Mouse (Mus musculus): ENCODE measurements around the gene Cln5.

The Cln5 gene

DNA sequence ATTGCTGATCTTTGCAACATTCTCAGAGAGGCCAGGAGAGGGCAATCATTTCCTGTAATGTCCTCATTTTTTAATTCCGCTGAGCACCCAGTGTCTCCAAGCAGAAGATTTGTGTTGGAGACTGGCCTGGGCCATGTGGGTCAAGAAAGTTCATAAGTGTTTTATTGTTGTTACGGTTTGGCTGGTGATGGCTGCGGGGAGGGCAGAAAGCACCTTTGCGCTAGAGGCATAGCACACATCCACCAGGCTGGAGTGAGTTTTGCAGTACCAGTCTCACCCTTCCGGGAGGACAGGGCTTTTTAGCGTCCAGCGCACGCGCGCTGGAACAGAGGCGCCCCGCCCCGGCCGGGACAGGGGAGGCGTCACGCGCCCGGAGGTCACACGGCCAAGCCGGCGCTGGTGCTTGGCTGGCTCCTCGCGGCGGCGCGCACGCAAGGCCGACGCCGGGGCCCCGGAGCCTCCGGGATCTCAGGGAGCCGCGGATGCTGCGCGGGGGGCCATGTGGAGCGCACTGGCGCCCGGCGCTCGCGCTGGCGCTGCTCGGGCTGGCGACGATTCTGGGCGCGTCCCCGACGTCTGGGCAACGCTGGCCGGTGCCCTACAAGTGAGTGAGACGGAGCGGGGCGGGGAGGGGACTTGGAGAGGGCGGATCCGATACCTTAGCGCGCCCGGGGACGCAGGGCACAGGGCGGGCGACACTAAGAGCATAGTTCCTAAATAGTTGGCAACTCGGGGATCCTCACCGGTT lies at the start of gene Cln5:
Gene Cln5 (plus strand): TSS at position 353 of the 748 bp plus-strand sequence.
- peak; percentile 89 for DNase-seq (ENCODE audit: low spot score)

DNA sequence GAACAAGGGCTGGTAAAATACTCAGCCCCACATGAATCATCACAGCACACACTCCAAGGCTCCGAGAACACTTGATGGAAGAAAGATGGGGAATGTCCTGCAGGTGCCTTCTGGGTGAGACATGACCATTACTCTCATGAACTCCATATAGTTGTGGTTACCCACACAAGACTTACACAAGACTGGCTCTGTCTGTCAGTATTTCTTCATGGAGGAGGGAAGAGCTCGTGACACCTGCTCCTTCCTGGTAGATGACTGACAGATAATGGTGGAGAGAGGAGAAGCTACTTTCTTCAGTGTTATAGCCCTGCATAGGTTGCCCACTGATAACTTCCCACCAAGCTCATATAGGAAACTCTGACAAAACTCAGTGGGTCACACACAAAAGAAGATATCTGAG lies 40.8 kb upstream of the Cln5 start:
- no peak for DNase-seq (ENCODE audit: low spot score)

DNA sequence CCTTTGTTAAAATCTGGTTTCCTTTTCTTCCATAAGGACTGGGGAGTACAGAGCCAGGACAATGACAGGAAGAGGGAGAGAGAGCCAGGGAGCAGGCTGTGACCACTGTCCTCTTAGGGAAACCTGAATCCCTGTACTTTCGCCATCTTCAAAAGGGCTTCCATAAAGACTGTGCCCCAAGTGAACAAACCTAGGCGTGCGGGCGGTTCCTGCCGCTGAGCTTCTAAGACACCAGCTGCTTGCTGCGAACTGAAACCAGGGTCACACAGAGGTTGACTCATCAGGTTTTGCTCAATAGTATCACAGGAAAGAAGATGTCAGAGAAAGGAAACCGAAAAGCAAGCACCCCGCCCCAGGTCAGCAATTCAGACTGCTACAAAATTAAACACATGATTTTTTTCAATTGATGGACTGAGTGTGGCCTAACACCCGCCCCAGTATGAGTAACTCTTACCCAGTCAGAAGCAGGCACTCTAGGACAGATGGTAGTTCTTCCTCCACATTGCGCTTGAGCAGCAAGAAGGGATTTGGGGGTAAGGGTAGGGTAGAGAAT lies 36.7 kb upstream of the Cln5 start:
- DNase-seq (ENCODE audit: low spot score) = no peak

DNA sequence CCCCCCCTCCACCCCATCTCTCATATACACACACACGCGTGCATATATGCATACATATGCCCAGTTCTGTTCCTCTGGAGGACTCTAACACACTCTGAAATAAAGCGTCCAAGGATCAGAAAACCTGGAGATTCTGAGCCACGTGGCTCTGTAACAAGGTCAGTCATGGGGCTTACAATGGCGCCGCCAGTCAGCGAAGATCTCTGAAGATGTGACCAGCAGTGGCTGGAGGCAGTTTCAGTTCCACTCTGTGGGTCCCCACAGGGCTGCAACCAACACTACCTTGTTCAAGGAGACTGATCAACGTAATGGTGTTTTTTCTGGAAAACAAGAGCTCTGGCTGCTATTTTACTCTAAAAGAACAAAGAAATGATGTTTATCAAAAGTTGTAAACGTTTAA lies 35.9 kb upstream of the Cln5 start:
- no peak for DNase-seq (ENCODE audit: low spot score)

DNA sequence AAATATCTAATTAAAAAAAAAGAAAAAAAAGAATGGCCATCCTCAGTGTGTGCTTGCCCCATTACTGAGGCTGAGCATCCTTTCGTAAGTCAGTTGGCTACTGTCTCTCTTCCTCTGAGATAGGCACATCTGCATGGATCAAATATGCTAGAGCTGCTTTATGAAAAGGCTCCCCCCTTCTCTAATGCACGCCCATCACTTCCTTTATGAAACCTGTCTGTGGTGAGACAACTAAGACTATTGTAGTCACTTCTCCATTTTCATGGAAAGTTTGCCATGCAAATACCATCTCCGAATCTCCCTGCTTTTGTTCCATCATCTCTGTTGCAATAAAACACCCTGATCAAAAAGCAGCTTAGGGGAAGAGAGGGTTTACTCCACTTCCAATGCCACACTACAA lies 33.0 kb upstream of the Cln5 start:
- no peak for DNase-seq (ENCODE audit: low spot score)

DNA sequence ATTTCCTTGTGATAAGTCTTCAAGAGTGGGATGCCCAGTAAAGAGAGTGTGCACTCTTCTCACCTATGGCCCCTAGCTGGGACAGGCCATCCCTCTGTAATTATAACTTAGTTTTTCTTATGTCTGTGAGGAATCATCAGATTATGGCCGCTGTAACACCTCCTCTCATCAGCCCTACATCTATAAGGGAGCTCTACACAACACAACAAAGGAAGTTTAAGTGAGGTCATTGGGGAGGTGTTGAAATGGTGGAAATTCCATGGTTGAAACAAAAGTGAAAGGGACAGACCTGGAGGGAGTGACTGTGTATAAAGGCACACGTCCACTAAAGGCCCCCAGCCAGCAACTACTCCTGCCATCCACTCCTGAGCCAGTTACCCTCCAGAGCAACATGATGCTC lies 23.3 kb upstream of the Cln5 start, which contains the start of gene Acod1:
Gene Acod1 (plus strand): TSS at position 301 of the 400 bp plus-strand sequence.
- DNase-seq (ENCODE audit: low spot score) = no peak

DNA sequence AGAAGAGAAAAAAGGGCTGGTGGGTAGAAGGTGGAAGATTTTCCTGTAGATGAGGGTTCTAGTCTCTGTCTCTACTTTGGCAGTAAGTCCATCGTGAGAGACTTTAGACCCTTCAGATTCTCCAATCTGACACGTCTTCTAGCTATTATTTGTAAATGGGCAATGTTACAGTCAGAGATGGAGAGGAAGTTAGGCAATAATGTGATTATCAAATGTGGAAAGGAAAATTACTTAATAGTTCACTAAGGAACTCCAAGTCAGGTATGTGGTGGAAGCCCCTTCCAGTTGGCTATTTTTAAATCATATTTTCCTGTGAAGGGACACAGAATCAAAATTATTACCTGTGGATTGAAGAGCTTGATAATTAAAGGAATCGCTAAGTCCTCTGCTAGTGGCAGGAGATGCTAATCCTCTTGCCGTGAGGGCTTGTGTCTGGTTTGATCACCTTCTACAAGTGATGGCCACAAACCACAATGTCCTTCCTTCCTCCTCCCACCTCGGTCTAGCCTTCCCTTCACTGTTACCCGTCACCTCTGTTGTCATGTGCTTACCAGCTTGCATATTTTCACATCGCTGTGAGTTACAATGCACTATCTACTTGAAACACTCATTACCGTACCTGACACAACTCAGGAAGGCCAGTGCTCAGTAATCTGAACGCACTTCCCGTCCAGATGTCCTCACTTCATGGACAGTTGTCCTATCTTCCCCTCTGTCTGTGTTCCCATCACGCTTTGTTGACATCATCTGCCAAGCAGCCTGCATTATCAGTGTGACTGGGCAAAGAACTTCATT lies 21.5 kb upstream of the Cln5 start:
- no peak for DNase-seq (ENCODE audit: low spot score)

DNA sequence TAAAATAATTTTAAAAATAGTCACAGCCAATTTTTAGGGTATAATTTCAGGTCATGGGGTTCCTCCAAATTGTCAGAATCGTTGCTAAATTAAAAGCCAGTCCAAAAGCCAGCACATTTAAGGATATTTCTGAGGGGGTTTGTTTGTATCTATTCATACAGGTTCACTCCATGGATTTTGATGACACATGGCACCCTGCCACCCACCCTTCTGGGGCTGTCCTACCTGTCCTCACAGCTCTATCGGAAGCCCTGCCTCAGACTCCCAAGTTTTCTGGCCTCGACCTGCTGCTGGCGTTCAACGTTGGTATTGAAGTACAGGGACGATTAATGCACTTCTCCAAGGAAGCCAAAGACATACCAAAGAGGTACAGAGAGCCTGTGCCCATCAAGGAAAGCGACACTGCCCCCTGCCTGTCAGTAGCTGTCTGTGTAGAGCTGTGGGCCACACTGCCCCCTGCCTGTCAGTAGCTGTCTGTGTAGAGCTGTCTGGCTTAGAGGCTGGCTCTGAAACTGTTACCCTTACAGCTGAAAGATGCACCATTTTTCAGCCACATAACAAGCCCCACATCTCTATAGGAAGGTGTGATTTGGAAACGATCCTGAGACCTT lies 18.8 kb upstream of the Cln5 start:
- DNase-seq (ENCODE audit: low spot score) = peak; percentile 74

DNA sequence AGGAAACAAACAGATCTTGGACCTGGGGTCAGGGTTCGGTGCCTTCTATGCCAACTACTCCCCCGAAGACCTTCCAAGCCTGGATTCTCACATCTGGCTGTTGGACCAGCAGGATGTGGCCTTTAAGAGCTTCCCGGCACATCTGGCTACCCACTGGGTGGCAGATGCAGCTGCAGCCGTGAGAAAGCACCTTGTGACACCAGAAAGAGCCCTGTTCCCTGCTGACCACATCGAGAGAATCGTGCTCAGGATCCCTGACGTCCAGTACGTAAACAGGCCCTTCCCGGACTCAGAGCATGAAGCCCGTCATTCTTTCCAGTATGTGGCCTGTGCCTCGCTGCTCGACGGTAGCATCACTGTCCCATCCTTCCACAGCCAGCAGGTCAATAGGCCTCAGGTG lies 15.3 kb upstream of the Cln5 start:
- no peak for DNase-seq (ENCODE audit: low spot score)

DNA sequence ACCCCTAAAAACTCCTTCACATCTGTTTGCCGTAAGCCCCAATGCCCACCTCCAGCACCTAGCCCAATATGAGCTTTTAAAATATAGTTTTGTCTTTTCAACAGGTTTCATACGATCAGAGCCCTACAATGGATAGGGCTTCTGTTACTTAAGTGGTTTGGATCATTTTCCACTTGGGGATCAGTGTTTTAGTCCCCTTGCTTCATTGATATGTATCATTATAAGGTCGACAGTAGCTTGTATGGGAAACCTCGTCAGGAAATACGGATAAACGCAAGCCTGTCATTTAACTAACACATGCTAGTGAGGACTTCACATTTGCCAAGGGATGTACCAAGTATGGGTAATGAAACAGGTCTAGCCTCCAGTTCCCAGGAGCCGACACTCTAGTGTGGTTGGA lies 13.4 kb upstream of the Cln5 start:
- no peak for DNase-seq (ENCODE audit: low spot score)

DNA sequence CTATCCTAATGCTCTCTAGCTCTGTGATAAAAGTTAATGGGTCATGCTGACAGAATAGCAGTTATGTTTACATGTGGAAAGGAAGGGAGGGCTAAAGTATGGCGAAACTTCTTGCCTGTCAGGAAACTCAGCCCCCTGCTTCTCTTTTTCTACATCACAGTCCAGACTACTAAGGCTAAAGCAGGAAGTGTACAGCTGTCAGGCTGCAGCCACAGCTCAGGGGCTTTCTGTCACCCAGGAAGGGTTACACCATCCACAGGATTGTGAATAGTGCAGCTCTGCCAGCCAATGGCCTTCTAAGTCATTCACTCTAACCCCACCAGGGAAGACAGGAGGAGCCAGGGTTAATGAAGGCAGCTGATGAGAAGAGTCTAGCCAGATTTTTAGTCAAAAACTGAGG lies 11.0 kb upstream of the Cln5 start:
- DNase-seq (ENCODE audit: low spot score) = no peak

DNA sequence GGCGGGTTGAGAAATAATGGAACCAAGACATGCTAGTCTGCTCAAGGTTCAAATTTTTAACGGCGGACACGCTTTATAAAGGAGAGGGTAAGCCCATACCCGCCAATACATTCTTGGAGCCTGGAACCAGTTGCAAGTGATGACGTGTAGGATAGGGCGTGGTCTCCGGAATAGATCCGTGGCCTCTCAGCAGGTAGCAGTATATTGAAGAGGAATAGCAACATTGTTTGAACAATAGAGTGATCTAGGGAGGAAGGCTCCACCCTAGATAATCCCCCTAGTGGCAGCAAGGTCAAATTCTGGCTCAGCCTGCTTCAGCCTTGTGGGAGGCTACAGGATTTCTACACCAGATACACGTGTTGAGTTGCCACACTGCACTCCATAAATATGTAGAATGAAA lies 10.5 kb upstream of the Cln5 start:
- no peak for DNase-seq (ENCODE audit: low spot score)

DNA sequence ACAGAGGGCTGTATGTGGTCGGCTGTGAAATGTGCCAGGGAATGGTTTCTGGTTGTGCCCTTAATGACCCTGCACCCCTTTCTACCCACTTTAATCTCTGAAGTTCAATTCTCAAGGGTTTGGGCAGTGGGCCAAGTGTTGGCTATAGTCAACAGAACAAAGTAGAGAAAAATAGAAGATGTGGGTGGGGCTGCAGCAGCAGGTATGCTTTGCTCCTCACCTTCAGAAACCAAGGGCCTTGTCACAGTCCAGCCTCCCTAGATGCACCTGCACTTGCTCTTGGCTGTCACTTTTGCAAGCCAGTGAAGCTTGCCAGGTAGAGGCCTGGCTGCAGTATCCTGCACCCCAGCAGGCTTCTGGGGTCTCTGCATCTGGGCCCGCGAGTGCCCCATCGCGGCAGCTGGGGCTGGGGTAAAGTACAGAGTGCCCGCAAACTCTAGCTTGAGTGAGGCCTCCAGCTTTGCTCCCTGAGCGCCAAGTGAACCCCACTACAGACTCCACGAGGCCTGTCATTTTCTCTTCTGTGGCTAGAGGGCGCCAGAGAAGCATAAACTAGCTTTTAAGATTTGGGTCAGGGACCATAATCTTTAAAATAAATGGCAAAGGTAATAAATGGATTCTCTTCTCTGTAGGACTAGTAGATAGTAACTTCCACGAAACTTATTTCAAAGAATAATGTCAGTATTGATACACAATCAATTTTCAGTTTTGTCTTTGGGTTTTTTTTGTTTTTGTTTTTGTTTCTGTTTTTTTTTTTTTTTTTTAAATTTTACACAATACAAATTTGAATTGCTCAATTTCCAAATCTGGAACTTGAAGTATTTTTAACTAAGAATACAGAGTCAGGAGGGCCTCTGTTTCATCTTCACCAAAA lies 4.5 kb upstream of the Cln5 start:
- no peak for DNase-seq (ENCODE audit: low spot score)

DNA sequence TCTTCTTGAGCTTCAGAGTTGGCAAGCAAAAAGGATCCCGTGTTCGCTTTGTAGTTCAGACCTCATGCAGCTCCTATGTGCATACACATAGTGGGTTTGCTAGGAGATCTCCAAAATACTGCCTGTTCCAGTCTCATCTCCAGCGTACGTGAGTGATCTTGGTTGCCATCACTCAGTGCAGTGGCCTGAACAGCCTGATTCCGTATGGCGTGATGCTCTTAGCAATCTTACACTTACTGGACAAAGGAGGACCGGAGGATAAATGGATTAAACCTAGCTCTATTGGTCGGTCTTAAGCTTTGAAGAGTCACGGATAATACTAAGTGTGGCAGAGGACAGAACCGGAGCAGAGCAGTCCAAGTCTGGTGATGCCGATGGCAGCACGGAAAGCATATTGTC lies 552 bp upstream of the Cln5 start:
- DNase-seq (ENCODE audit: low spot score) = no peak

DNA sequence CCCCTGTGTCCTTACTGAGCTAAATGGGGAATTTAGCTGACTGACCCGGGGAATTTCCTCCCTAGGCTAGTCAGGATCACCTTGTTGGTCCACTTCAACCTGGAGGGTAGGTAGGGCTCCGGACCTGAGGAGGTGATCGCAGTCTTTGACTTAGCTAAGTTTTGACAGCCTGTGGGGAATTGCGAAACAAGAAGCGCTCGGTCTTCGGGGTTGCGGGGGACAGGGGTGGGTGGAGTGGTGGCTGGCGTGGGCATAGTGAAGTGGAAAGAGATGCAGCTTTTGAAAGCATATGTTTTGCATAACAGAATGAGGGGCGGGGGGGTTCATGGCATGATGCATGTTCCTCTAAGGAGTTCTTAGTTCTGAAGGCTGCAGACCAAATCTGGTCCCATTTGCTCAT lies 774 bp downstream of the Cln5 start:
- no peak for DNase-seq (ENCODE audit: low spot score)

DNA sequence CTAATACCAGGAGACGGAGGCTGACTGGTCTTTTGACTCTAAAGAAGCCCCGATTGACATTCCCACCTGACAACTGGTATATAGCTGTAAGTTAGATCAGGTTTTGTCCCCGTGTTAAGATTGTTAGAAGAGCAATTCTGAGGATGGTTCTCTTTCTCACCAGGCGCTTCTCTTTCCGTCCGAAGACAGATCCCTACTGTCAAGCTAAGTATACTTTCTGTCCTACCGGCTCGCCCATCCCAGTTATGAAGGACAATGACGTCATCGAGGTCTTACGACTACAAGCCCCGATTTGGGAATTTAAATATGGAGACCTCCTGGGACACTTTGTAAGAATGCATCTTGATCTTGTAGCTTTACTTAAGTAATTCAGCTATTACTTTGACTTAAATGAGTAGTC lies 1.5 kb downstream of the Cln5 start:
- no peak for DNase-seq (ENCODE audit: low spot score)

DNA sequence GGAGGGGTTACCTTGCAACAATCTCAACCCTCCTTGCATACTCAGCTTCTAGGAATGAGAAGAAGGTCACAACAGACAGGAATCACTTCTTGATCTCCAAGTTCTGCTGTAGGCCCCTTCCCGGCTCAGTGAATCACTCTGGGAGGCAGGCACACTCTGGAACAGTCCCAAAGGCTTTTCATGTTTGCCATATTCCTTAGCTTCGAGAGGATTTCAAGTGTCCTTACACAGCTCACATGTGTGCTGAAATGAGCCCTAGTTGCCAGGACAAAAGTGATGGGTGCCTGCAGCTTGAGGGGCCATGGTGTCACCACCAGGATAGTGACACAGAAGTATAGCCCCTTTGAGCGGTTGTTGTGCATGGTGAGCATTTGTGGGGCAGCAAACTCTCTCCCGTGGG lies 2.7 kb downstream of the Cln5 start:
- no peak for DNase-seq (ENCODE audit: low spot score)

DNA sequence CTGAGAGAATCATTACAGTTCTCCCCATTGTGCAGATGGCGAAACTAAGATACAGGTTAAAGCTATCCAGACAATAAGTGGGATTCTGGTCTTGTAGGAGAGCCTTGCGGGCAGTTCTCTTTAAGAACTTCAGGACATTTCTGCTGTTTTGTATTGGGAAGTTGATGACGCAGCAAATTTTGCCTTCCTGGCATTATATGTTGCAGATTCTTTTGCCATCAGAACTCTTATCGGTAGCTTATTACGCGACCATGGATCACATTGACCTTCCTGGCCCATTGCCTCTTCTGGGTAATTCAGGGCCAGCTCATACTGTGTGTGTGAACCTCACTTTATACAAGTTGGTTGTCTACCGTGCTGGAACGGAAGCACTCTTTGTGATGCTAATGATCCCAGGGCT lies 3.8 kb downstream of the Cln5 start:
- no peak for DNase-seq (ENCODE audit: low spot score)

DNA sequence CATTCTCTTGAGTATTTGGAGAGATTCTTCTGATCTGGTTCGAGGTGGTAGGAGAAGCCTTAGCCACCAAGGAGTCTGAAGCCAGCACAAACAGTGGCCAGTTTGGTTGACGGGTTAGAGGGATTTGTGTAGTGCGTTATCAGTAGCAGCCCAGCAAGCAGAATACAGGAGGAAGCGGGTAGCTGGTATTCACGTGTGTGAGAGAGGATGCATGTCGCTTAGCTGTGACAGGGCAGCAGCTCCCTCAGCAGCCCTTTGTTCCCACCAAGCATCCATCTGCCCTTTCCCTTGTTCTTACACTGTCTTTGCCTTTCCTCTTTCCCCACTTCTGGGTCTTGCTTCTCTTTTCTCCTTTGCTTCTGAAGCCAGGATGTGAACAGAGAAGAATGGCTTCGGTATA lies 5.2 kb downstream of the Cln5 start:
- no peak for DNase-seq (ENCODE audit: low spot score)

DNA sequence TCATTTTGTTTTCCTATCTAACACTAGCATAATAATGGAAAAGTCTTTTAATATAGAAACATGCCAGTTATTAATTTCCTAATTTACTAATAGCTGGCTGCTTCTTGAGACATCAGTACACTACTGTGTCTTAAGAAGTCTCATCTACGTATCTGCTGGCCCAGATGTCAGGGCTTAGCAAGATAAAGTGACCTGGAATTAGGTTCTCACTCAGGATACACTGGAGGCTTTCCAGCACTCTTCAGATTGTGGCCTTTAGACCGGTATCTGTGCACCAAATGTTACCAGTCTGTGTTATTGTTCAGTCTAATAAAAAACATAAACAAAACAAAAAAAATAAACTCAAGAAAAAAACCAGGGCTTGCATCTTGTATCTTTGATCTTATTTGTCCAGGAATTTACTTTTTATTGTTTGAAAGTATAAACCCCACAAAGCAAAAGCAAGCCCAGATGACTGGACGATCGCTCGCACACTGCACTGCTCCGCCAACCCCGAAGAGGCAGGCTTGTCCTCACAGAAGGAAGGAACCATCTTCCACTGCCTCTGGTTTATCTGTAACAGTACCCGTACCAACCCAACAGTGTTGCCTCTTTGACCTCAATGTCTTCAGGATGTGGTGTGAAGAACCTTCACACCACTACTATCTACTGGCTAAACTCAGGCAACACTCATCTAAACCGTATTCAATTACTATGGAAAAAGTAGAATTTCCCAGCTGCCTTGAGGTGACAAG lies 7.4 kb downstream of the Cln5 start:
- no peak for DNase-seq (ENCODE audit: low spot score)

Measured in testis, postnatal 14 days (tissue).